Mouse (Mus musculus) olfactory bulb, adult 2 months (tissue): Measurements from ENCODE around the gene Tedc1.

ENCODE experiments used
- CTCF ChIP-seq: fragments of 200-500 bp; IDR thresholded peaks from 2 replicates; pipeline ENCODE4 v1.5.1; 2012; ENCODE audit warnings: low read depth, mild to moderate bottlenecking, low read length, moderate library complexity; ENCODE audit not compliant: insufficient read depth
- POLR2A ChIP-seq: fragments of 200-500 bp; IDR thresholded peaks from 2 replicates; pipeline ENCODE4 v1.6.1; 2012; ENCODE audit warnings: mild to moderate bottlenecking, low read depth, low read length, moderate library complexity; ENCODE audit not compliant: insufficient read depth

DNA sequence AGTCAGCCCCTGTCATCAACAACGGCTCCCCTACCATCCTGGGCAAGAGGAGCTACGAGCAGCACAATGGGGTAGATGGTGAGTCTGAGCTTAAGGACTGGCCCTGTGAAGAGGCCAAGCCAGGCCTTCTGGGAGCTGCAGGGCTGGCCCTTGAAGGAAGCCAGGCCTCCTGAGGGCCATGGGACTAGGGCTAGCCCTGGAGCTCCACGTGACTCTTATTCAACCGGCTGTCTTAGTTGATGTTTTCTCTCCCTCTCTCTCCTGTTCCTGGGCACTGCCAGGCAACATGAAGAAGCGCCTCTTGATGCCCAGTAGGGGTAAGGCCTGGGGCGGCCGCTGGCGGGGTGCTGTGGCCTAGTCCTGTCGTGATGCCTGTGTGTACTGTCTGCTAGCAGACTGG is 23.0 kb upstream of the Tedc1 start:
- TF ChIP-seq CTCF (no peak), POLR2A (no peak)
